Mouse (Mus musculus) forebrain, embryonic 14.5 days (tissue): ENCODE measurements around the gene Rassf6. TPM values are rescaled to one million over a fixed set of nuclear protein-coding genes. Genes with fewer than 3 reads are reported as not detected.

Source experiments
- polyA plus RNA-seq: library from polyadenylated mRNA; unstranded; fragments of >200 nt; fragmentation: Nextera tagmentation; extraction: Ambion mirVana; gene quantifications from 2 replicates; pipeline ENCODE4 v1.2.1, GENCODE M21; 2014

The Rassf6 gene
- polyA plus RNA-seq, 1 experiment from 2014 or later = 0.74 TPM

Other genes starting within 250 kb of the Rassf6 start
- not detected in 2 replicates for gene Alb, start 179.8 kb downstream of the Rassf6 start, polyA plus RNA-seq
- 0.23 TPM in 1 of 2 replicates, not detected in the other for gene Afp, start 149.9 kb downstream of the Rassf6 start, polyA plus RNA-seq
- gene Afm, start 121.7 kb downstream of the Rassf6 start, polyA plus RNA-seq = not detected in 2 replicates
- gene 5830473C10Rik, start 79.5 kb downstream of the Rassf6 start, polyA plus RNA-seq = not detected in 2 replicates
- gene Cxcl5, start 118.7 kb upstream of the Rassf6 start, polyA plus RNA-seq = 0.11 and 0.14 TPM in 2 replicates
- gene Ppbp, start 127.9 kb upstream of the Rassf6 start, polyA plus RNA-seq = 0.85 and 0.95 TPM in 2 replicates
- 41.7 and 49.1 TPM in 2 replicates for gene Pf4, start 131.8 kb upstream of the Rassf6 start, polyA plus RNA-seq
- gene Cxcl3, start 145.4 kb upstream of the Rassf6 start, polyA plus RNA-seq = not detected in 2 replicates
- gene Cxcl15, start 153.9 kb upstream of the Rassf6 start, polyA plus RNA-seq = not detected in 2 replicates